Mouse (Mus musculus) forebrain, postnatal 0 days (tissue): ENCODE data around the gene Elf5. TPM values are rescaled to one million over a fixed set of nuclear protein-coding genes. Genes with fewer than 3 reads are reported as not detected.
A peak's percentile ranks its signal among the peaks of the same experiment; 100 is the strongest.

Source experiments
- ATAC-seq: fragments of 200-750 bp; cut with Nextera tagmentation; 2 replicates; pipeline ENCODE4 v1.8.0; 2017; ENCODE audit warnings: mild to moderate bottlenecking, moderate library complexity
- DNase-seq: peaks from one replicate; pipeline ENCODE4 v3.0.0-alpha.2; 2015
- H3K27ac ChIP-seq: fragments of 300-500 bp; sonication (generic); 2 replicates; pipeline ENCODE4 v1.5.1; 2014; ENCODE audit warnings: low read depth, mild to moderate bottlenecking, antibody characterized with exemption, low read length, moderate library complexity, mixed read lengths
- H3K27me3 ChIP-seq: fragments of 300-500 bp; sonication (generic); 2 replicates; pipeline ENCODE4 v1.6.1; 2014; ENCODE audit warnings: mild to moderate bottlenecking, low read length, mixed read lengths; ENCODE audit not compliant: insufficient read depth
- H3K36me3 ChIP-seq: fragments of 300-500 bp; sonication (generic); 2 replicates; pipeline ENCODE4 v1.6.1; 2014; ENCODE audit warnings: mild to moderate bottlenecking, moderate library complexity; ENCODE audit not compliant: insufficient read depth
- H3K4me1 ChIP-seq: fragments of 300-500 bp; sonication (generic); 2 replicates; pipeline ENCODE4 v1.6.1; 2014; ENCODE audit warnings: antibody characterized with exemption; ENCODE audit not compliant: insufficient read depth
- H3K4me2 ChIP-seq: fragments of 300-500 bp; sonication (generic); 2 replicates; pipeline ENCODE4 v1.6.1; 2014; ENCODE audit warnings: low read depth, mild to moderate bottlenecking, moderate library complexity
- H3K4me3 ChIP-seq: fragments of 300-500 bp; sonication (generic); 2 replicates; pipeline ENCODE4 v1.5.1; 2014; ENCODE audit warnings: low read depth, low read length, mixed read lengths
- H3K9ac ChIP-seq: fragments of 300-500 bp; sonication (generic); 2 replicates; pipeline ENCODE4 v1.6.1; 2014; ENCODE audit warnings: mild to moderate bottlenecking
- H3K9me3 ChIP-seq: fragments of 300-500 bp; sonication (generic); 2 replicates; pipeline ENCODE4 v1.6.1; 2016; ENCODE audit warnings: low read length
- CTCF ChIP-seq: sonication (generic); IDR thresholded peaks from 2 replicates; pipeline ENCODE4 v1.5.1; 2016; ENCODE audit warnings: antibody characterized with exemption, control low read depth, low read depth
- WGBS: fragments of 180-500 bp; shearing (Covaris S2); extraction: QIAGEN DNeasy Blood & Tissue Kit; methylation state at CpG from one replicate; pipeline ENCODE4 v1.1.7; 2014; 5-methylcytosine and 5-hydroxymethylcytosine counted together
- polyA plus RNA-seq: library from polyadenylated mRNA; unstranded; fragments of >200 nt; fragmentation: Nextera tagmentation; extraction: Ambion mirVana; gene quantifications from 2 replicates; pipeline ENCODE4 v1.2.1, GENCODE M21; 2015
- total RNA-seq: library from RNA; depleted of rRNA; stranded (reverse); fragments of >200 nt; gene quantifications from 2 replicates; pipeline ENCODE4 v1.2.3, GENCODE M21; 2014

Gene Elf5
- total and polyA plus RNA-seq, 2 experiments from 2014 or later, result not detected

- no peak for ATAC-seq
- Histone ChIP-seq H3K4me3 (no peak overlapping the region), H3K36me3 (no peaks in the 10 kb centered on the region), H3K9me3 (no peaks in the 10 kb centered on the region), H3K4me2 (no peak overlapping the region), H3K4me1 (no peaks in the 10 kb centered on the region), H3K27ac (no peak overlapping the region), H3K27me3 (no peaks in the 10 kb centered on the region), H3K9ac (no peak overlapping the region)
- 66% methylated on average over 15 of the region's 15 CpGs for WGBS
- no peak for TF ChIP-seq CTCF
- no peak for DNase-seq
These were observed 9.4 kb downstream of the Elf5 start for GRCm38 (mm10) chr2:103420650-103421507.

DNA sequence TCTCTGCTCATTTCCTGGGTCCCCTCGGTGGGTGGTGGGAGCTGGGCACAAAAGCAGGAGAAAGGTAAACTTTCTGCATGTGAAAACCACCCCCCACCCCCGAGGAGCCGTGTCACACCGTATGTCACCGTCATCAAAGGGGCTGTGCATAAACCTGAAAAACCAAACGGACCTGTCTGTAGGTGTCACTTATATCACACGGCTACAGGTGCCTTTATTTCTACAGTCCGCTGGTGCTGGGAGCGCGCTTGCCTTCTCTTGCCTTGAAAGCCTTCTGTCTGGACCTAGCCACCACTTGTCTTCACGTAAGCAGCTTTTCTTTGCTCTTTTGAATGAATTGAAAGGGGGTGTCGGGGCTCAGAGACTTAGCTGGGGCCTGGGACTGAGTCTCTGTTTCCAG, 12.4 kb downstream of the Elf5 start:
- no peaks in the 10 kb centered on the region for H3K9me3 ChIP-seq
- DNase-seq (no peak), ATAC-seq (no peak)
- WGBS, result 38% methylated on average over 12 of the region's 12 CpGs
- no peak overlapping the region for H3K4me3 ChIP-seq
- H3K4me1 ChIP-seq, result no peaks in the 10 kb centered on the region
- H3K9ac ChIP-seq, result no peak overlapping the region
- no peak for TF ChIP-seq CTCF
- H3K27ac ChIP-seq, result no peak overlapping the region
- H3K36me3 ChIP-seq, result no peaks in the 10 kb centered on the region
- peak overlapping the region; percentile 1; the same call in 1 of the 2 replicates for H3K4me2 ChIP-seq
- H3K27me3 ChIP-seq, result no peaks in the 10 kb centered on the region

DNA sequence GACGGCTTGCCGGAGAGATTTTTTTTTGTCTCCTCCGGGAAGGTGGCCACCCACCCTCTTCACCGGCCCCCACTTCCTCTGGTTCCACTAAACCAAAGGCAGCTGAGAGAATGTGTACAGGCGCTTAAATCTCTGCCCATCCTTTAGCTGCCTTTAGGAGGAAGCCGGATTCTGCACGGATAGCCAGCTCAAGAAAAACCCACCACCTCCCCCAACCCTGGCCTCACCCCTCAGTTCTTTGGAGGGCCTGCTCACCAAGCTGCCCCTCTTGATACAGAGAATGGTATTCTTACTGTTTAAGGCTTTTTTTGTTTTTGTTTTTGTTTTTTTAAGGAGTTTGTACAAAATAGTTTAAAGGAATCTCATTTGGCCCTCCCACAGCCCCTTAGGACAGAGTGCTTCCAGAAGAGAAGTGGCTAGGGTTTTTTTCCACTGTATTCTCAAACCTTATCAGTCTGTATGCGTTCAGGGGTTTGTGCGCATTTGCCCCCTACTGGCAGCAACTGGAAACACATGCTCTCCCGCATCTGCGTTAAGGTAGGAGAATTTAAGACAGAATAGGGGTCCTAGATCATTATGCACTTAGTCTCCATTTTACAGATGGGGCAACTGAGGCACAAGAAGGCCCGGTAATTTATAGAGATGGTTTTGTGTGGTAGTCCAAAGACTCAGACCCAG, 13.0 kb downstream of the Elf5 start:
- no peaks in the 10 kb centered on the region for H3K27me3 ChIP-seq
- H3K9ac ChIP-seq, result no peak overlapping the region
- ATAC-seq (peak; percentile 87), DNase-seq (peak; percentile 82)
- H3K27ac ChIP-seq, result no peak overlapping the region
- no peaks in the 10 kb centered on the region for H3K4me1 ChIP-seq
- peak; percentile 88 for TF ChIP-seq CTCF
- WGBS, result 14% methylated on average over 12 of the region's 12 CpGs
- H3K36me3 ChIP-seq, result no peaks in the 10 kb centered on the region
- H3K9me3 ChIP-seq, result no peaks in the 10 kb centered on the region
- no peak overlapping the region for H3K4me3 ChIP-seq
- H3K4me2 ChIP-seq, result 0 out of 2 replicates have a peak overlapping the region, but pooled peaks have one; percentile 1

GRCm38 (mm10) chr2:103425456-103426063, 14.1 kb downstream of the Elf5 start:
- TF ChIP-seq CTCF, result no peak
- H3K9ac ChIP-seq, result no peak overlapping the region
- H3K4me1 ChIP-seq, result no peaks in the 10 kb centered on the region
- 82% methylated on average over 11 of the region's 11 CpGs for WGBS
- no peak for ATAC-seq
- DNase-seq, result no peak
- H3K4me3 ChIP-seq, result no peak overlapping the region
- no peaks in the 10 kb centered on the region for H3K36me3 ChIP-seq
- no peaks in the 10 kb centered on the region for H3K9me3 ChIP-seq
- no peak overlapping the region for H3K27ac ChIP-seq
- H3K27me3 ChIP-seq, result no peaks in the 10 kb centered on the region
- H3K4me2 ChIP-seq, result no peak overlapping the region

- 87% methylated on average over 3 of the region's 3 CpGs for WGBS
- no peaks in the 10 kb centered on the region for H3K9me3 ChIP-seq
- ATAC-seq, result no peak
These were observed 16.9 kb downstream of the Elf5 start for GRCm38 (mm10) chr2:103428356-103428755.

DNA sequence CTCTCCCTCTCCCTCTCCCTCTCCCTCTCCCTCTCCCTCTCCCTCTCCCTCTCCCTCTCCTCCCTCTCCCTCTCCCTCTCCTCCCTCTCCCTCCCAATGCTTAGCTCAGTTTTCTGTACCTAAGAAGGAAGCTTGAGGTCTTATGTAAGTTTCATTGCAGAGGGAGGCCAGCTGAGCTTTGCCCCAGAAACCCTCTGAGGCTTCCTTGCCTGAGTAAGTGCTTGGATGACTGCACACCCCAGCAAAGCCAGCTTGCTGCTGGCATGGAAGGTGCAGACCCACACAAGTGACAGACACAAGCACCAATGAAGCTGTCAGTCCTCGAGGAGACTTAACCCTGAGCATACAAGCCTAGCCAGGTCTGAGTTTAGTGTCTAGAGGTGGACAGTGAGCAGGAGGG, 19.2 kb downstream of the Elf5 start:
- no peak for DNase-seq
- no peak overlapping the region for H3K4me3 ChIP-seq
- H3K9me3 ChIP-seq, result no peaks in the 10 kb centered on the region
- WGBS, result 36% methylated on average over 1 of the region's 1 CpGs
- no peaks in the 10 kb centered on the region for H3K27me3 ChIP-seq
- no peaks in the 10 kb centered on the region for H3K36me3 ChIP-seq
- no peak overlapping the region for H3K9ac ChIP-seq
- no peaks in the 10 kb centered on the region for H3K4me1 ChIP-seq
- H3K4me2 ChIP-seq, result no peak overlapping the region
- ATAC-seq, result no peak
- TF ChIP-seq CTCF, result no peak
- H3K27ac ChIP-seq, result no peak overlapping the region

More at GRCm38 (mm10) chr2:103428356-103428755, 16.9 kb downstream of the Elf5 start:
- H3K36me3 ChIP-seq, result no peaks in the 10 kb centered on the region
- no peak overlapping the region for H3K4me3 ChIP-seq
- no peaks in the 10 kb centered on the region for H3K27me3 ChIP-seq
- no peak overlapping the region for H3K27ac ChIP-seq
- no peak for DNase-seq
- TF ChIP-seq CTCF, result no peak
- no peak overlapping the region for H3K4me2 ChIP-seq
- no peak overlapping the region for H3K9ac ChIP-seq
- H3K4me1 ChIP-seq, result no peaks in the 10 kb centered on the region

GRCm38 (mm10) chr2:103432695-103433275, 21.3 kb downstream of the Elf5 start:
- 77% methylated on average over 8 of the region's 8 CpGs for WGBS

More at GRCm38 (mm10) chr2:103432695-103433275, 21.3 kb downstream of the Elf5 start:
- Histone ChIP-seq H3K27me3 (no peaks in the 10 kb centered on the region), H3K9ac (no peak overlapping the region), H3K9me3 (no peaks in the 10 kb centered on the region), H3K27ac (no peak overlapping the region), H3K36me3 (no peaks in the 10 kb centered on the region), H3K4me3 (no peak overlapping the region), H3K4me1 (no peaks in the 10 kb centered on the region), H3K4me2 (no peak overlapping the region)
- TF ChIP-seq CTCF, result no peak
- ATAC-seq (no peak), DNase-seq (no peak)
